Mouse (Mus musculus): ENCODE results near the gene Cdc42bpg.

Gene Cdc42bpg

DNA sequence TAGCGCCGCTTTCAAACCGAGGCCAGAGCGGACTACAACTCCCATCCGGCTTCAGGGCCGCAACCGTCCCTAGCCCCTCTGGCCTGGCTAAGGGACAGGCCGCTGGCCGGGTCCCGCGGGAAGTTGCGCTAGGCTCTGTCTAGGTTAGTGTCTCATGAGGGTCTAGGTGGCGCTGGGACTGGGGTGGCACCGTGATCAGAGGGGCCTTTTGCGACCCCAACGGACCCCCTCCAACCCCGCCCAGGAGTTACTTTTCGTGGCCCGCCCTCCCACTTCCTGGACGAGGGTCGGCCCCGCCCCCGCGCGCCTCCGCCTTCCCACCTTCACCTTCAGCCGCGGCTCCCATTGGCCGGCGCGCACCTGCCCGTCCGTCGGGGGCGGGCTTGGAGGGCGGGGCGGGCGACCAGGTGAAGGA lies at the start of gene Cdc42bpg:
TSS of gene Cdc42bpg (plus strand) at position 320 of the 415 bp plus-strand sequence.
- peak; percentile 68 for DNase-seq (ENCODE audit: low read depth)

DNA sequence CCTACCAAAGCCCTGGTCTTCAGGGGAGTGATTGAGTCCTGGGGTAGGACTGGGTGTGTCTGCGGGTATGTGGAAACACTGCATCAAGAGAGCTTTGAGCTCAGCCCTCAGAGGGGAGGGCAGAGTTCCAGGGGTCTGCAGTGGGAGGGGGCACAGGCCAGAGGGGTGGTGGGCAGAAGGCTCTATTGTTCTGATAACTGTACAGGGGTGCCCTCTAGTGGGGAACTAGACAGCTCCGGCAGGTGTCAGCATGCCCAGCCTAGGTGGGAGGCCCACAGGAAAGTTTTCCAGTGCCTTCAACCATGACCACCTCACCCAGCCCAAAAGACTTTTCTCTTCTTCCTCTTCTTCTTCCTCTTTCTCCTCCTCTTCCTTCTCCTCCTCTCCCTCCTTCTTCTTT lies 45.8 kb upstream of the Cdc42bpg start:
- DNase-seq (ENCODE audit: low read depth) = no peak

DNA sequence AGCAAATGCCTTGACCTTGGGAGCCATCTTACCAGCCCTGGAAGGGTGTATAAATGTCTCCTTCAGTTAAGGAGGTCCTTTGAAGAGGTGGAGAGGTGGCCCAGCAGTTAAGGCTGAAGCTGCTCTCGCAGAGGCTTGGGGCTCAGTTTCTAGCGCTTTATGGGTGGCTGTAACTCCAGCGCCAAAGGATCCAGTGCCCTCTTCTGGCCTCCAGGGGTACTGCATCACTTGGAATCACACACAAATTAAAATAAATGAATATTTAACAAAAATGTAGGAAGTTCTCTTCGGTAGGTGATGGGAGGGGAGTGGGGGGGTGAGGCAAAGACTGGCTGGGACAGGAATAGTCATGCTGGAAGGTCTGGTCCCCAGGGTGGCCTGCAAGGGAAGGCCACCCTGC lies 45.3 kb upstream of the Cdc42bpg start:
- DNase-seq (ENCODE audit: low read depth) = no peak

DNA sequence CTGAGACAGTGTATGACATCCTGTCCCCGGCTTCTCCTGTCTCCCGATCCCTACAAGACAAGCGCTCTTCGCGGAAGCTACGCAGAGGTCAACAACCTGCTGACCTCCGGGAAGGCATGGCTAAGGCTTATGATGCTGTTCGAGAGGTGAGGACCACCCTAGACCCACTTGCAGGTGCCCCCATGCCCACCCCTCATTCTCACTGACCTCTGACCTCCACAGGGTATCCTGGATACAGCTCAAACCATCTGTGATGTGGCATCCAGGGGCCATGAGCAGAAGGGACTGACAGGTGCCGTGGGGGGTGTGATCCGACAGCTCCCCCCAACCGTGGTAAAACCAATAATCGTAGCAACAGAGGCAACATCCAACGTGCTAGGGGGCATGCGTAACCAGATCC lies 44.9 kb upstream of the Cdc42bpg start:
- DNase-seq (ENCODE audit: low read depth) = no peak

DNA sequence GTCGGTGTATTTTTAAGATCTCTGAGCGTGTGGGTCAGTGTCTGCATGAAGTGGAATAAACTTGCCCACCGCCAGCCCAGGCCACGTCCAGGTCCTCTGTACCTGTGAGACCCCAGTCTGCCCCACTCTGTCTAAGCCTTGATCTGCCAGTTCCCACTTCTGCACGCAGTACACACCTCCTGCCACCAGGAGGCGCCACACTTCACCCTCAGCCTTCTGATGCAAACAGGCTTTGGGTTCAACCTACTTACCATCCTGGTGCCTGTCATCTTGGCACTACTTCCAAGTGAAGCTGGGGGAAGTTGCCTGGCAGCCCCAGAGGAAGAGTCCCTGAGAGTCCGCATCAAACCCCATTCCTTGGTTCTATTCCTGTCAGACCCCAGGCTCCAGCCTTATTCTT lies 44.0 kb upstream of the Cdc42bpg start:
- DNase-seq (ENCODE audit: low read depth) = peak; percentile 74

DNA sequence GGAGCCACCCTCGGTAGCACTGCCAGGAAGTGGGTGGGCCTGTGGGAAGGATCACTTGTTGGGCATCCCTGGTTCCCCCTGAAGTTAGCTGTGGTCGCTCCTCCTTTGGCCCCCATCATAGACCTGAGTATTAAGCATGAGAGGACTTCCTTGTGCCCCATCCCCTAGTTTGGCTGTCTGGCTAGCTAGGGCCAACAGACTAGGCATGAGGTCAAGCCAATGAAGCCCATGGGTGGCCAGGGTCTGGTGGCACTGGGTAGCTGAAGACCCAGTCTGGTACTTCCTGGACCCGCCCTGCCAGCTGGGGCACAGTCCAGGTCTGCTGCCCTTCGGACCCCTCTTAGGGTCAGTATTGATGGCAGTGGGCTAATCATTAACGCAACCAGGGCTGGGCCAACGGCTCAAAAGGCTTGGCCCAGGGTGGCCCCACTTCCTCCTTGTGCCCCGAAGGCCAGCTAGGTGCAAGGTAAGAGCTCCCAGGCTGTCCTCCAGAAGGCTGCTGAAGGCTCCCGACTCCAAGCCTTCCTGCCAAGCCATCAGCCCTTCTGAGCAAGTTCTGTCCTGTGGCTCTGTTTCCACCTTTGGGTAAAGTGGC lies 43.3 kb upstream of the Cdc42bpg start:
- DNase-seq (ENCODE audit: low read depth) = no peak

DNA sequence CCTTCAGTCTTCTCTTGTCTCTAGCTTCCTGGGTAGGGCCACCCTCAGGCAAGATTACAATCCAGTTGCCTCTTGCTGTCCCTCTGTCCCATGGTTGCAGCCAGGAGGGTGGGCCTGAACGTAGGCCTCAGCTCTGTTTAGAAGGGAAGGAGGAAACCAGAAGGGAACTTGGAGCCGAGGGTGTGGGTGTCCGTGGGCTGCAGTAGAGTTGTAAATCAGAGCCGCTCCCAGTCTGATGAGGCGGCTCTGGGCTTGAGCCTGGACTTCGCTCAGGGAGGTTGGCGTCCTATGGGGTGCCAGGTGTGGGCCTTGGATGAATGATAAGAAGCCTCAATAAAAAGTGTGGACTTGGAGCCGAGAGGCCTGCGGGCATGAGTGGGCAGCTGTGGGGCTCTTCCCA lies 42.1 kb upstream of the Cdc42bpg start:
- DNase-seq (ENCODE audit: low read depth) = no peak

DNA sequence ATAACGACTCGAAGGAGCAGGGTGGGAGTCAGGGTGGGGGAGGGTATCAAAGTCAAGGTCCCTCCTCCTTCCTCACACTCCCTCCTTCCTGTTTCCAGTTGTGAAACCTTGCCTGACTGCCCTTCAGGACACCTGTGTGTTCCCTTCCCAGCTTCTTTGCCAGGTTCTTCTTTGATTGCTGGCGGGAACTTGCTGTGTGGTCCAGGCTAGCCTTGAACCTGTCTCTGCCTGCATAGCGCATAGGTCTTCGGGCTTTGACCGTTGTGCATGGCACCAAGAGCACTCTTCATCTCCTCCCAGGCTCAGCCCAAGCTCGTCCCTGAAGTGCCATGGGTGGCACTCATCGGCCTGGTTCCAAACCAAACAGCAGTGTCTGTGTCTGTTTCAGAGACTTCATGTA lies 41.3 kb upstream of the Cdc42bpg start:
- no peak for DNase-seq (ENCODE audit: low read depth)

DNA sequence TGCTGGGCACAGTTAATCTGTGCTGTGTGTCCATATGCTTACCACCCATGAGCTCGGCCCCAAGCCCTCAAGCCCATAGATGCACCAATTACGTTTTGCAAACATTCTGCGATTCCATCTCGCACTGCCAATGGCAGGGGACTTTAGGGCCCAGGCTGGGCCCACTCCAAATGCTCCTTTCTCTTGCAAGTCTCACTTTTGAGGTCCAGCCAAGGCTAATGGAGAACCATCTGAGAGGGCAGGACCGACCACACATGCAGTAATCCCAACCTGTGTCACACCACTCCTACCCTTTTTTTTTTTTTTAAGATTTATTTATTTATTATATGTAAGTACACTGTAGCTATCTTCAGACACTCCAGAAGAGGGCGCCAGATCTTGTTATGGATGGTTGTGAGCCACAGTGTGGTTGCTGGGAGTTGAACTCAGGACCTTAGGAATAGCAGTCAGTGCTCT lies 40.5 kb upstream of the Cdc42bpg start:
- no peak for DNase-seq (ENCODE audit: low read depth)

DNA sequence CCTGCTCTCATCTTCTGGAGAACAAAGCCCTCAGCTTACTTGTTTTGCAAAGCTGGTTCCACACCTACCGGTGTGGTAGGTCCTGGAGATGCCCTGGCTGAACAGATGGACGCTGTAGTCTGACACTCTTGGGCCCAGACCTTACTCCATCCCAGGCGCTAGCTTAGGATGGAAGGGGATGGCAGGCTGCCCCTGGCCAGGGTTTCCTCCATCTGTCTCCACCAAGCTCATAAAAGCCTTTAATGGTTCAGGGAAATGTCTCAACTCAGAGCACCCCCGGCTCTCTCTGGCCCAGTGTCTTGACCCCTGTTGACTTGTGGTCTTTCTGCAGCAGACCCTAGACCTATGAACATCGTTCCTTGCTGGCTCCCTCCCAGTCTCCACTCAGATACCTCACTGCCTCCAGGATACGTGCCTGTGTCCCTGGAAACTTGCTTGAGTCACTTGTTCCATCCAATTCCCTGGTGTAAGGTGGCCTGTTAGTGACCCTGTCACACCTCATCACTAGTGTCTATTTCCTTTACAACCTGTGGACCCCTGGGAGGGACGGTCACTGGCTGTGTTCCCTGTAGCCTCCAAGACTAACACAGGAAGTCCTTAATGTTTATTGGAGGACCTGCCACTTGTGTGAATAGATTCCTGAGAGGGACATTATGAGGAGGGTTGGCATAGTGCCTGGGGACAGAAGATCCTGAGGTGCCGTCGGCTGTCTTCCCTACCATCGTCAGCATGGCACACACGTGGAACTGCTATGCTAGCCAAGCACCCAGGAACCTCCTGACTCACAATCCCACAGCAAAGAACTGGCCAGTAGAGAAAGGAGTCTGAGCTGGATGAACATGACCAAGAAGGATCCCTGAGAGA lies 38.7 kb upstream of the Cdc42bpg start:
- no peak for DNase-seq (ENCODE audit: low read depth)

DNA sequence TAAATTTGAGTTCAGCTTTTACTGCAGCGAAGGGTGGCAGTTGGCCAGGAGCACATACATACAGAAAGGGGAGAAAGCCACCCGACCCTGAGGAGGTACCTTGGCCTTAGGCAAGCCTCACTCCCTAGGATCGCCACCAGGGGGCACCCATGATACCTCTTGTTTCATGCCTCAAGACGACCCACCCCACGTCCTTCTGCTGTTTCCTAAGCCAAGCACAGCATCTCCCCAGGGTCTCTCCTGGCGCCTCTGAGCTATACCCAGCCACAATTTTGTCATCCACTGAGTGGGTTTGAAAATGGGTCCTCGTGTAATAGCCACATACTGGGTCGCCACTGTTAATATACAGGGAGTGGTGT lies 38.1 kb upstream of the Cdc42bpg start:
- peak; percentile 93 for DNase-seq (ENCODE audit: low read depth)

DNA sequence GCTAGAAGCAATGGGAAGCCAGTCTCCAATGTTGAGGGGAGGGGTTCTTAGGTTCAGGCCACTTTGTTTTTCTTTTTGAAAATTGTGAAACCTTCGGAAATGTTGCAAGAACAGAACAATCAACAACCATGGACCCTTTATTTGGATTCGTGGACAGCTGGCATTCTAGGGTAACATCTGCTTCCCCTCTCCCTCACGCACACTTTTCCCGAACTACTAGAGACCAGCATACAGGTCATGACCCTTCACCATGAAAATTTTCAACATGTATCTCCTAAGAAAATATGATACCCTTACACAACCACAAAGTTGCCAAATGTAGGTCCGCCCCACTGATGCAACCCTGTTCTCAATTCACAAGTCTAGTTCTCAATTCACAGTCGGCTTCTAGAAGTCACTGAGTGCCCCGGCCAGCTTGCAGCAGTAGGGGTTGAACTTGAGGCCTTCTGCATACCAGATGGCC lies 37.6 kb upstream of the Cdc42bpg start:
- DNase-seq (ENCODE audit: low read depth) = no peak

DNA sequence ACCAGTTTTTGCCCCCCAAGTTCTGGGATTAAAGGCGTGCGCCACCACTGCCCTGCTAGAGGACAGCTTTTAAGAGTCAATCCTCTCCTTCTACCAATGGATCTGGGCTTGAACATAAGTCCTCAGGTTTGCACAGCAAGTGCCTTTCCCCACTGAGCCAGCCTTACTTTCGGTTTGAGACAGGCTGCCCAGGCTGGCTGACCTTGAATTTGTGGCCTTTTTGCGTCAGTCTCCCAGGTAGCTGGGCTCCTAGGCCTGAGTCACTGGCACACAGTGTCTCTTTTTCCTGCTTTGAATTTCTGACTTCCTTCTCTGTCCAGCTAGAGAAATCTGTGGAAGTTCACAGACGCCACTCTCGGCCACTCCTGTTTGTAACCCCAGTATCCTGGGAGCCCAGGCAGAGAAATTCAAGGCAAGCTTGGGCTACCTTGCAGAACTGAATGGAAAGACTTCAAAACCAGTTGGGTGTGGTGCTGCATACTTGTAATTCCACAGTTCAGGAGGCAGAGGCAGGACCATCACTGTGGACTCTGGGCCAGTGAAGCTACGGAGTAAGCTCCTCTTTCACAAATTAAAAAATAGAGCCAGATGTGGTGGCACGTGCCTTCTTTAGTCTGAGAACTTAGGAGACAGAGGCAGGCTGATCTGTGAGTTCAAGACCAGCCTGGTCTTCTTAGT lies 36.3 kb upstream of the Cdc42bpg start:
- DNase-seq (ENCODE audit: low read depth) = no peak

DNA sequence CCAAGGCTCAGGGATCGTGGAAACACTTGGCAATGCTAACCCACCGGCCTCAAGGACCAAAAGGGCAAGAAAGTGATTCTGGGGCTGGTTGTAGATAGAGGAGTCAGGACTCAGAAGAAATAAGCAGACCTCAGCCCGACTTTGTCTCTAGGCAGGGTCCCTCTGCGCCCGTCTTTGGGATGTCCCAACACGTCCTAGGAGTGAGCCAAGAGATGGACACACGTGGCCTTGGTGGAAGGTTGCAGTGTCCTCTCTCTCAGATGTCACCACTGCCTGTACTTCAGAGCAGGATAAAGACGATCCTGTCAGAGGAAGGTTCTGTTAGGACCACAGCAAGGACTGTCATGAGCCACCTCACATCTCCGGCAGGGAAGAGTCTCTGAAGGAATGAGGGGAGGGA lies 35.6 kb upstream of the Cdc42bpg start:
- DNase-seq (ENCODE audit: low read depth) = no peak

DNA sequence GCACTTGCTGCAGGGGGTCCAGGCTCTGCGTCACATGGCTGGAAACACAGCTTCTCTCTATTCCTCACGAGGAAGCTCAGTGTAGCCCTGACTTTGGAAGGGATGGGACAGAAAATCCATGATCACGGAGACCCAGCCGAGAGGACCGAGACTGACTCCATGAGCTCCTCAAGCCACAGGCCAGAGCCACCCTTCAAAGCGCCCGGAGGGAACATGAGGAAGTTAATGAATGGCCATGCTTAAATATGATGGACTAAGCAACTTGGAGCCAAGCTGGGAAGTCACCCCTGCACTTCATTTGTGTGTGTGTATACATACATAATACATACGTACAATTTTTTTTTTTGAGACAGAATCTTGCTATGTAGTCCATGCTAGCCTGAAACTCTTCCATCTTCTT lies 35.0 kb upstream of the Cdc42bpg start:
- DNase-seq (ENCODE audit: low read depth) = no peak

DNA sequence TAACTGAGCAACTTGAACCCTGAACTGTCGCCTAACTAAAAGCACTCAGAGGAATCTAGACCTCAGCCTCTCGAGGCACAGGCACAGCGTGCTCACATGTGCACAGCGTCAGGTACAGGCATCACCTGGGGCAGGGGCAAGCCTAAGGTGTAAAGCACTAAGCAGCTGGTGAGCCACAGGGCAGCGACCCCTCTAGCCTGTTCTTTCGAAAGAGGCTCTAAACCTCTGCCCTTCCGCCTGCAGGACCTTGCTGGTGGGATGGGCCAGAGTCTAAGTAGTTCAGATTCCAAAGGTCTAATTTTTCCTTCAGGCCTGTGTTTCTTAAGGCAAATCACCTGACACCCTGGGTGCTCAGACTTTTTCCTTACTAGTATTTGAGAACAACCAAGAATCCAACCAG lies 34.2 kb upstream of the Cdc42bpg start:
- no peak for DNase-seq (ENCODE audit: low read depth)

DNA sequence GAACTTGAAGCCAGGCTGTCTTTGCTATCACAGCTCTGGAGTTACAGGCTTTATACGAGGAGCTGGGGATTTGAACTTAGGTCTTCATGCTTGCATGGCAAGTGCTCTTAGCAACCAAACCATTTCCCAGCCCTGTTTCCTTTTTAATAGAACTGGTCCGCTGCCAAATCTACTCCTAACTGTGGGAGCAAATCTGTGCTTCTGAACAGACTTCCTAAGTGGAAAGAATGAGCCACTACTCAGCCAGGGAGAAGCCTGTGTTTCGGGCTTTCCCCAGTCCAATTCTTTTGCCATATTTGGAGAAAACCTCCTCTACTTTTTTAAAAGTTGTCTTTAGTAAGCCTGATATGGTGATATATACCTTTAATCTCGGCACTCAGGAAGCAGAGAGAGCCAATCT lies 33.5 kb upstream of the Cdc42bpg start:
- no peak for DNase-seq (ENCODE audit: low read depth)

DNA sequence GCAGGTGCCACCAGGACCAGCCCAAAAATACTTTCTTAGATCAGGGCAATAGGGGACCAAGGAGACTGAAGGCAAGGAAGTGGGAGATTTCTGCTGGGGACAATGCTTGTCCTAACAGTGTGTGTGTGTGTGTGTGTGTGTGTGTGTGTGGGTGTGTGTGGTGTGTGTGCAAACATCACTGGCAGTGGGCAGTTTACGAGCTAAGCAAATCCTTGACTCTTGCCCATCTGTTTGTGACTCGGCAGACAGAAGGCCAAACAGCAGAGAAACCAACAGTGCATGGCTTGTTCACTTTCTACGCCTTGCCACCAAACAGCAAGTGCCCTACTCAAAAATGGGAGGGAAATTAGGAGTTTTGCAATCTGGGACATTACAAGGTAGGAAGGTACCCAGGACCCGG lies 32.7 kb upstream of the Cdc42bpg start:
- DNase-seq (ENCODE audit: low read depth) = no peak

DNA sequence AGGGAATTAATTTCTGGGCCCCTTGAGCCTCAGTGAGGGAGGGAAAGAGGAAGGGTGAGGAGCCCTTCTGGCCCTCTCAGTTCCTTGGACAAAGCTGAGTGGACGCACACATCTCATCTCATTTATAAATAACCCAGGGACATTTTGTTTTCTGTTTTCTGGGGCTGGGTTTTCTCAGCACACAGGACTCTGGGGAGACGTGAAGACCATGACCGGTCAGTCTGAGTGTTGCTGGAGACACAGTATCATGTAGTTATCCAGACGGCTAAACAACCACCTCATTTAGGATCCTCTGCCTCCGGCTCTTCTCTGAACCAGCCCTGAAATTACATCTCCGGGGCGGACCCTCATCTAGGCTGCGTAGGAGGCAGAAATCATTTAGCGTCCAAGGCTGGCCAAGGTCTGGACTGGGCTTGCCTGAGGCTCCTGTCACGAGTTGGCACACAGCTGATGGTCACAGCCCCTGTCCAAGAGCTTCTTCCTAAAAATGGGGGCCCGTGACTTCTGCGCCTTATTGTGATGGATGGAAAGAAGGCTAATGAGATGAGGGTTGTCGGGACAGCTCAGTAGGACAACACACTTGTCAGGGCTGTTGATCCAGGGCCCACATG lies 32.2 kb upstream of the Cdc42bpg start:
- no peak for DNase-seq (ENCODE audit: low read depth)

DNA sequence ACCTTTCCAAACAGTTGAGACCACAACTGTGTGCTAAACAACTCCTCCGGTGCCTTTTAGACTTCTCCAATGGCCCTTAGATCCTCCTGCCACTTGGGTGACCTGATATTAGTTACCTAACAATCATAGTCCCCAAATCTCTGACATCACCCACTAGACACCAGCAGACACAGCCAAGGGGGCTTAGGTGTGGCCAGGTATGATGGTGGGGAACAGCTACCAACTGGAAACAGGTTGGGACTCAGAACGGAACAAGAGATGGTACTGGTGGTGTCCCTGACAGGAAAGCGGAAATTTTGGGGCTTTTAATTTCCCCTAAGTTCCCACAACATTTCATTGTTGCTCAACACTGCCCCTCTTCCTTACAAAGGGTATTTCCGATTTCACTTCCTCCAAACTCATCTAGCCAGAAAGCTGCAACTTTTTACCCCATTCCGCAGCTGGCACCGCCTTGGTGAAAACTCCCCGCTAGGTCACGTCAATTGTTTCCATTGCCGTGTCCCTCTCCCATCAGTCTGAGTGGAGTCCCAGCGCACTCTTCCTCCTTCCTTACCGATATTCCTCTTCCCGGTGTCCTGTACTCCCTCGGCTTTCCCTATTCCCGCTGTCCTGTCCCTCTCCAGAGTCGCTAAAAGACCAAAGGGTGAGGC lies 30.4 kb upstream of the Cdc42bpg start:
- DNase-seq (ENCODE audit: low read depth) = no peak

DNA sequence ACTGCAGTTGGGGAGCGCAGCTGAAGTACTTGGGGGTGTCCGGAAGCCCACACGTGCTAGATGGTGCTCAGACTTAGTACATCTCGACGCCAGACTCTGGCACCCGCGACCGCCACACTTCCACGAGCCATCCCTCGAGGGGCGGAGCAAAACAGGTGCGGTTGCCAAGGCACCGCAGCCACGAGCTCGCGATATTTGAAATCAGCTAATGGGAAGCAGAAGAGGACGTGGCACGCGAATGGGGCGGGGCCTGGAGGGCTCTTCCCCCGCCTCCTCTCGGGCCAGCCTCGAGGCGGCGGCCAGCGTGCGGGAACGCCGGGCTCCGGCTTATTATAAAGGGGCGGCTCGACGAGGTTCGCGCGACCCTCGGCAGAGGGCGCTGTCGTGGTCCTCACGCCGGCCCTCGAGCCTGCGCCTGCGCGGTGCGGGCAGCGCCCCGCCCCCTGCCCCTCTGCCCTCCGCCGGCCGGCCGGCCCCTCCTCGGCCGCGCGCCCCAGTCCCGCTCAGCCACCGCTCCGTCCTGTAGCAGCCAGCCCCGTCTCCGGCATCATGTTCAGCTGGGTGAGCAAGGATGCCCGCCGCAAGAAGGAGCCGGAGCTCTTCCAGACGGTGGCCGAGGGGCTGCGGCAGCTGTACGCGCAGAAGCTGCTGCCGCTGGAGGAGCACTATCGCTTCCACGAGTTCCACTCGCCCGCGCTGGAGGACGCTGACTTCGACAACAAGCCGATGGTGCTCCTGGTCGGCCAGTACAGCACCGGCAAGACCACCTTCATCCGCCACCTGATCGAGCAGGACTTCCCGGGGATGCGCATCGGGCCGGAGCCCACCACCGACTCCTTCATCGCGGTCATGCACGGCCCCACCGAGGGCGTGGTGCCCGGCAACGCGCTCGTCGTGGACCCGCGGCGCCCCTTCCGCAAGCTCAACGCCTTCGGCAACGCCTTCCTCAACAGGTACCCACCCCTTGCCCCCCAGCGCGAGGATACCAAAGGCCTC lies 29.5 kb upstream of the Cdc42bpg start, which contains the start of gene Ehd1:
TSS of gene Ehd1 (plus strand) at position 300 of the 996 bp plus-strand sequence.
- peak; percentile 95 for DNase-seq (ENCODE audit: low read depth)
